Mouse (Mus musculus) v-Abl transformed pro-B cells (cell line): Measurements from ENCODE around the gene Gm45837.
"Not testable (repeated sequence)": the region's sequence is repeated elsewhere in the genome, so short reads cannot be mapped to it uniquely, and the experiment has no call there.

ENCODE experiments used
- in situ Hi-C, 2 experiments: fragments of 400-800 bp; cut with MboI; formaldehyde crosslinking; loops; one replicate each; pipeline ENCODE4 v1.15.1; 2025; ENCODE audit not compliant: unreplicated experiment in 2 of 2

Gm45837 gene

DNA sequence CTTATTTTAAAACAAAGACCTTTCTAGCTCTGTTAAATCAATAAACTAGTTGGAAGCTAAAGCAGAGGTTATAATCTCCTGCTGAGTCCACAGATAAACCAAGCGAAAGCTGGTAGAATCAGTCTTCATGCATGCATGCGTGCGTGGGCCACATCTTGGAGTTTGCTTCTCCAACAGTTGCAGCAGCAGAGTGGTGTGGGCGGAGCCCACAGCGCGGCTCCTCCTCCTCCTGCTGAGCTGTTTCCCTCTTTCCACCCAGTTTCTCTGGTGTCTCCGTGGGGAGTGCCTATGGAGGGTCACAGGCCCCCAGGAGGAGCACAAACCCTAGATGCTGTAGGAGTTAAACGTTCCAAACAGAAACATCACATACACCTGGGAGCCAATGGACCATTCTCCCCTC, 126.9 kb downstream of the Gm45837 start:
- in situ Hi-C loops: loop anchor here in 1 of 2 experiments (10.0 kb wide), 1 partner anchor 233 kb away; the partner anchor contains the start of gene Atg16l2

DNA sequence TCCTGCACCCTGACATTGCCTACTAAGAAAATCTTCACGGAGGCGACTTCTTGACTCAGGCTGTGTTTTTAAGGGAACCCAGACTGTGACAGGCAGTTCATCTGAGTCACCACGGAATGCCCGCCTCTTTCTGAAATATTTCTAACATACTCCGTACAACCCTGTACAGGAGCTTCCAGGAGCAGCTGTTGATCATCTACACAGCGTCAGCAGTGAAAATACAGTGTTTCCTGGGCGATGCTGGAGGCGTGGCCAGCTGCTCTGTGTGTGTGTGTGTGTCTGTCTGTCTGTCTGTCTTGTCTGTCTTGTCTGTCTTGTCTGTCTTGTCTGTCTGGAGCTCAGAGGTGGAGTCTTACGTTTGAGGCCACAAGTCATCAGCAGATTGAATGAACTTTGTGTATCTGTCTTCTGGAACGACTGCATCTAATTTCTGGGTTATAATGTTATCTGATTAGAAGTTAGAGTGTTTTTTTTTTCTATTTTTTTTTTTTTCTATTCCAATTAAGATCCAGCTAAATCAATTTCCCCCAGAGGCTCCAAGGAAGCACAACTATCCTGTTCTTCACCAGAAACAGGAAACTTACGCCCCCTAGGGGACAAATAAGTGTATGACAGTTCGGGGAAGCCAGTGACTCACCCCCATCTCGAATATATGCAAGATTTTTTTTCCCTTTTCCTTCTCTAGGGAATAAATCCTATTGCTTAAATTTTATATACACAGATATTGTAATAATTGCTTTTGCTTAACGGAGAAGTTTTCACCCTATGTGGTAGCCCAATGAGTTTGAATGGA, 127.7 kb downstream of the Gm45837 start:
- in situ Hi-C loops: loop anchor here in 1 of 2 experiments (10.0 kb wide), 1 partner anchor 234 kb away; the partner anchor contains the start of gene Atg16l2

DNA sequence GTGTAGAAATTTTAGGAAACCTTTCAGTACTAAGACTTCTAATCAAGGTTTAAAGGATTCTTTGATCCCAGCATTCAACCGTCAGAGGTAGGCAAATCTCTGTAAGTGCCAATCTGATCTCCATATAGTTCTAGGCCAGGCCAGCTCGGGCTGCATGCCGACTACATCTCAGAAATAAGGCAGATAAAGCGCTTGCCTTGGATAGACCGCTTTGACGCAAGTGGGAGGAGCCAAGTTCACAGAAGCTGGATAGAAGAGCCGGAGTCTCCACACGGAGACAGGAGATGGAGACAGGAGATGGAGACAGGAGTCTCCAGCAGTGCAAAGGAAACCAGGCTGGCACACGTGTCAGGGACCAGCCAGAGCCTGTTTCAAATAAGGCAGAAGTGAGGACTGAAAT, 129.1 kb downstream of the Gm45837 start:
- in situ Hi-C loops: loop anchor here in 1 of 2 experiments (10.0 kb wide), 1 partner anchor 235 kb away; the partner anchor contains the start of gene Atg16l2

DNA sequence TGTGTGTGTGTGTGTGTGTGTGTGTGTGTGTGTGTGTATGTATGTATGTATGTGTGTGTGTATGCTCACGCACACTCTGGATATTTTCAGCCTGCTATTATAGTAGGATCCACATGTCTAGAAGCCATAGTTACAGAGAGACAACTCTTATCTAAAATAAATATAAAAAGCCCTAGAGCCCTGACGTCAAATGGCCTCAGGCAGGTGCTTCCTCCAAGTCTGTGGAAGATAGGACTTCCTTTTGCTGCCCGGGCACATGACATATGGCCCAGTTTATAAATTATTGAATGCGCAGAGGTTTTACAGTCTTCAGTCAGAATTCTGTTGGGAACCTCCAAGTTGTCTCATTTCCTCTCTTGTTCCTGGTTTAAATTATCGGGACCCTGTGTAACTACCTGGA, 130.0 kb downstream of the Gm45837 start:
- in situ Hi-C loops: no loop called here

DNA sequence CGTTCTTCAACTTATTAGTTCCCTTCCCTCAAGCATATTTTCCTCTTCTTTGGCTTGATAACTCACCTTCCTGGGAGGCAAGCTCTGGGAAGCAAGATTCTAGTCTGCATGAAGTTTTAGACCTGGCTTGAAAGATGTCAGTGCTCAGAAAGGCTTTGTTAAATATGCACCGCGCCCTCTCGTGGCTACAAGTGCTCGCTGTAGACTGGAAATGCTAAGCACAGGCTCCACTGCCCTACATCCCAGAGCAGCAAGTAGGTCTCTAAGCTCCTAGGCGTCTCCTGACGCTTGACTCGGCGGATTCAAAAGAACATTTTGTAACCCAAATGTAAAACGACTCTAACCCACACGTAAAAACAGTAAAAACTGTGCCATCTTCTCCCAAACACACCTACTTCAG, 130.4 kb downstream of the Gm45837 start:
- in situ Hi-C loops: no loop called here

DNA sequence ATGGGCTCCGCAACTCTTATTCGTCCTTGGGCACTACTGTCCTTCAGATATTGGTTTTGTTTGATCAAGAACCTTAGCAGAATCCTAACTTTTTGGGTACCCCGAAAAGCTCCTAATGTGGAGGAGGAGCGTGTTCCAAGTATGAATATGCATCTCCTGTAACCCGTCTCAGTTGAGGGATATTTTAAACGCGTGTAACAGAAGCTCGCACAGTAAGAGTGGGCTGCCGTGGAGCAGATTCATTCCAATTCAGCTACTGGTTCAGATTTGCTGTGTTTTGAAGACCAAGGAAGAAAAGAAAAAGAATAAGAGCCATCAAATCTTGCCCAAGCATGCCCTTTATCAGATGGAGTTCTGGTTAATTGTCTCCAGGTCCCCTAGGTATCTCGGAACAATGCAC, 131.0 kb downstream of the Gm45837 start:
- in situ Hi-C loops: no loop called here

DNA sequence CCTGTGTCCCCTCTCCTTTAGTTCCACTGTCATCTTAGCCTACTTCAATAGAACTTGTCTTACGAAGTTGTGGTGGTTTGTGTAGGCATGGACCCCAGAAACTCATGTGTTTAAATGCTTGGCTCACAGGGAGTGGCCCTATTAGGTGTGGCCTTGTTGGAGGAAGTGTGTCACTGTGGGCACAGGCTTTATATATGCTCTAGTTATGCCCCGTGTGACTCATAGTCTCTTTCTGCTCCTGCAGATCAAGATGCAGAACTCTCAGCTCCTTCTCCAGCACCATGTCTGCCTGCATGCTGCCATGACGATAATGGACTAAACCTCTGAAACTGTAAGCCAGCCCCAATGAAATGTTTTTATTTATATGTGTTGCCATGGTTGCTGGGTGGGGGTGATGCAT, 137.0 kb downstream of the Gm45837 start:
- in situ Hi-C loops: no loop called here

DNA sequence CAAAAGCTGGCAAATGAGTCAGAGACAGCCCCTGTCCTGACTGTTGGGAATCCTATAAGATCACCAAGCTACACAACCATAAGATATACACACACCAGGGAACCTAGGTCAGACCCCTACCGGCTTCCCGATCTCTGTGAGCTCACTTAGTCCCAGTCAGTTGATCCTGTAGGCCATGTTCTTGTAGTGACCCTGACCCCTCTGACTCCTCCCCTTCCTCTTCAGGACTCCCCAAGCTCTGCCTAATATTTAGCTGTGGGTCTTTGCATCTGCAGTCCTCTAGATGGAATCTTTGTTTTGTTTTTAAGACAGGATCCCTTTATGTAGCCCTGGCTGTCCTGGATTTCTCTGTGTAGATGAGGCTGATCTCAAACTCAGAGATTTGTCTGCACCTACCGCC, 138.6 kb downstream of the Gm45837 start:
- in situ Hi-C loops: no loop called here

DNA sequence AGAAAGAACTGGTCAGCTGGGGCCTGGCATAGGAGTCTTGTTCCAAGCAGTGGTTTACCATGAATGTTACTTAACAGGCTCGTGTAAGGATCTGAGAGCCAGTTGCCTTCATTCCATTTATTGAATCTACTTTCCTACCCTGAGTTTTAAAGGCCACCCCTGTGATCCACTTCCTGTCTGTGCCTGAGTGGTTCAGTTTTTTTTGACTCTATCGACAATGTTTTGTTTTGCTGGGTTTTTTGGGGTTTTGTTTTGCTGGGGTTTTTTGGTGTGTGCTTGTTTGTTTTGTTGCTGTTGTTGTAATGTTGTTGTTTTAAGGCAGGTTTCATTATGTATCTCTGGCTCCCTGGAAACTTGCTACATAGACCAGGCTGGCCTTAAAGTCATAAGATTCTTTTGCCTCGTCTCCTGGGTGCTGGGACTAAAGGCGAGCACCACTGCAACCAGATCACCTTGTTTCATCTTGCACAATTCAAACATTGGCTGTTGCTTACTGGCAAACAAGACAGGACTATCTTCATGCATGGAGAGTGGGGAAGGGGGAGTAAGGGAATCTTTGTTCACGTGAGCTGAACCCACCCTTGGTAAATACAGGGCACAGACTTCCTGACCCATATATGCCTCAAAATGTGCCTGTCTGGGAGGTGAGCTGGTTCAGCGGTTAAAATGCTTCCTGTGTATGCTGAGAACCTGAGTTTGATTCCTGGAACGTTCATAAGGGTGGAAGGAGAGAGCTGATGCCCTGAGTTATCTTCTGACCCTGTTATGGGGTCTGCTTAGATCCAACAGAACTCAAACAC, 140.2 kb downstream of the Gm45837 start:
- in situ Hi-C loops: no loop called here

DNA sequence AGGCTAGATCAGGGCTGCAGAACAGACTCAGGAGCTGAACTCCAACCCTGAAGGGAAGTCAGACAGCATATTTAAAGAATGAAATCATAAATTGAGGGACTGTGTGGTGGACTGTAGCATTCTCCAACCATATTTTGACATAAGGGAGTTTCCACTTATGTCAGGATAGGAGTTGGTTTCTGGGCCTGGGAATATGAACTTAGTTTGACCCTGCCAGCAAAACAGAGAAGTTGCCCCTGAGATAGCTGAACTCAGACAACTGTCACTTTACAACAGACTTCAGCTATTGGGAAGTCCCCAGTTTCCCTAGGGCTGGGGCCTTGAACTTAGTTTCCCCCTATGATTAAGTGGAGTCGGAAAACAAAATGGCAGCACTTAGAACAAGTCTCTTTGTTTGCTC, 140.8 kb downstream of the Gm45837 start:
- in situ Hi-C loops: no loop called here

DNA sequence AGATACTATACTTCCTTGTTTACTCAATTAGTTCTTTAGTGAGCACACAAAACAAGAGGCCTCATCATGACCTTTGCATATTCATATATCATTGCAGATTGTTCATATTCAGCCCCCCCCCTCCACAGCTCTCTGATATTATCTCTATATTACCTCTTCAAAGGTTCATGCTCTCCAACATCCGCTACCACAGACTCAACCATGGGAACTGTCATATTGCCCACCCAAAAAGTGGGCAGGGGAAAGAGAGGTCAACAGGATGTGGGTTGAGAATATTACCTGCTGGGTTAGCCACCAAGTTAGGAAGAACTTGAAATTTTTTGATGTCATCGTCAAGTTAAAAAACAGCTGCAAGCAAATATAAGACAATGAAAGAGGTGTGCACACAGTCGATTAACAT, 144.8 kb downstream of the Gm45837 start:
- in situ Hi-C loops: not testable (repeated sequence)

DNA sequence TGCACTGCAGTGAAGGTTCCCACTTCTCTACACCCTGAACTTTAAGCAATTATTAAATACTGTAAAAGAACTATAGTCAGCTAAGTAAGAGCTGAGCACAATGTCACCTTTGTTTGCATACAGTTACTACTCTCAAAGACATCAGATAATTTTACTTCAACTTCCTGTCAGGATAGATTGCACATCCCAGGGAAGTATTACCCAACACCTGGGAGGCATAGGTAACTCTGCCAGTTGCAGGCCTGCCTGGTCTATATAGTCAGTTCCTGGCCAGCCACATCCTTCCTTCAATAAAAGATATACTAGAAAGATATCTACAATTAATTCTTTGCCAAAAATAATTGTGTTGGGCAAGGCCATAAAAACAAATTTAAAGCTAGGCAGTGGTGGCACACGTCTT, 146.7 kb downstream of the Gm45837 start:
- in situ Hi-C loops: no loop called here

DNA sequence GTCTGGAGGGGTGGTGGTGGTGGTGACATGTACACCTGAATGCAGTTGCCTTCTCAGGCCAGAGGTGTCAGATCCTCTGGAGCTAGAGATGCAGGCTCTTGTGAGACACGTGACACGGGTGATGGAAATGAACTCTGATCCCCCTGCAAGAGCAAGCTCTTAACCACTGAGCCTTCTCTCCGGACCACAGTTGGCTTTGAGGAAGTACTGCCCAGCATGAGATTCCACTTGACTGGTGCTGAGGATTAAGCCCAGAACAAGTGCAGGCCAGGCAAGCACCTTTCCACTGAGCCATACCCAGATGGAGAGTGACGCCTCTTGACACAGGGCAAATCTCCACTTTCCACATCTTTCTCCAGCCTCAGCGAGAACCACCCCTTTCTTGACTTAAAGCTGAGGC, 148.7 kb downstream of the Gm45837 start:
- in situ Hi-C loops: not testable (repeated sequence)
